Mouse (Mus musculus): ENCODE measurements around the gene Polr2g. TPM values are rescaled to one million over a fixed set of nuclear protein-coding genes. Genes with fewer than 3 reads are reported as not detected.

The Polr2g gene
- polyA plus RNA-seq, 1 experiment from 2014 or later = 147 TPM

DNA sequence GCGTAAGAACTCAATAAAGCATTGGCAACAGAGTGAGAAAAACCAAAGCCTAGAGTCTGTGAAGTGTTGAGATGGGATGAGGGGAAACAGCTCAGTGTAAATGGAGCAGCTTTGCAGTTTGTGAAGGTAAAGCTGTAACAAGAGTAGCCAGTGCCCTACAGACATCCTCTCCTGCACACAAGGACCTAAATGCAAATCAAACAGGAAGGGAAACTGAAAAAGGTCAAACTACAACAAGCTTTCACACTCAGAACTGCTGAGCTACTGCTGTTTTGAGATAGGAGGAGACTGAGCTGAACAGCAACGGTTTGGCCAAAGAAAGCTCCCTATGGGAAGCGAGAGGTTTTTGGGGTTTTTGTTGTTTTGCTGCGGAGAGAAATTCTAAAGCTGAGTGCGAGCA is 8.4 kb upstream of the Polr2g start:
- Histone ChIP-seq H3K4me1 (peaks cover 26% of the 10 kb centered on the region), H3K9me3 (replicated peaks) (no peaks in the 10 kb centered on the region), H3K27ac (replicated peaks) (no peak overlapping the region), H3K4me2 (no peak overlapping the region), H3K9ac (replicated peaks) (no peak overlapping the region), H3K4me3 (replicated peaks) (no peak overlapping the region), H3K27me3 (replicated peaks) (no peaks in the 10 kb centered on the region), H3K36me3 (peaks cover 49% of the 10 kb centered on the region)
- ATAC-seq (ENCODE audit: low FRiP score) = no peak
- 92% methylated on average over 5 of the region's 5 CpGs for WGBS

DNA sequence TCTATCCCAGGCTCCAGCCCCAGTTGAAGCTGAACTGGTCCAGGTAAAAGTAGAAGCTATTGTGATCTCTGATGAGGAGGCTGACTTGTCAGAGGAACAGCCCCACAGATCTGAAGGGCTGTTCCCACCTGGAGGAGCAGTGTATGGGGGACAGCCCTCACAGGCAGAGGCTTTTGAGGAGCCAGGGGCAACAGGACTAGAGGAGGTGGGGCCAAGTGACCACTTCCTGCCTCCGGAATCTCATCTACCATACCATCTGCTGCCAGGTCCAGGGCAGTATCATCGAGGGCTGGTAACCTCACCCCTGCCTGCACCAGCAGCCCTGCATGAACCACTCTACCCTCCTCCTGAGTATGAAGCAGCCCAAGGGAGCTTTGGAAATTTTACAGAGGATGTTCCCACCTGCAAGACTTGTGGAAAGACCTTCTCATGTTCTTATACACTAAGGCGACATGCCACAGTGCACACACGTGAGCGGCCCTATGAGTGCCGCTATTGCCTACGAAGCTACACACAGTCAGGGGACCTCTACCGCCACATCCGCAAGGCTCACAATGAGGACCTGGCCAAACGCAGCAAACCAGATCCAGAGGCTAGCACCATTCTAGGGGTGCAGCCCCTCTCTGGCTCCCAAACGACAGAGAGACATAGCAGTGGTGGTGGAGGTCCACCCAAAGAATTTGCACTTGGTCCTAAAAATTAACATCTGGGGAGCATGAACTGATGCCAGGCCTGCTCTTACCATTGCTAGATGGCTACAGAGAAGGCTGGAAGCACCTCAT is 5.7 kb upstream of the Polr2g start:
- H3K4me1 ChIP-seq = peaks cover 29% of the 10 kb centered on the region
- H3K9ac ChIP-seq (replicated peaks) = no peak overlapping the region
- 94% methylated on average over 11 of the region's 11 CpGs for WGBS

DNA sequence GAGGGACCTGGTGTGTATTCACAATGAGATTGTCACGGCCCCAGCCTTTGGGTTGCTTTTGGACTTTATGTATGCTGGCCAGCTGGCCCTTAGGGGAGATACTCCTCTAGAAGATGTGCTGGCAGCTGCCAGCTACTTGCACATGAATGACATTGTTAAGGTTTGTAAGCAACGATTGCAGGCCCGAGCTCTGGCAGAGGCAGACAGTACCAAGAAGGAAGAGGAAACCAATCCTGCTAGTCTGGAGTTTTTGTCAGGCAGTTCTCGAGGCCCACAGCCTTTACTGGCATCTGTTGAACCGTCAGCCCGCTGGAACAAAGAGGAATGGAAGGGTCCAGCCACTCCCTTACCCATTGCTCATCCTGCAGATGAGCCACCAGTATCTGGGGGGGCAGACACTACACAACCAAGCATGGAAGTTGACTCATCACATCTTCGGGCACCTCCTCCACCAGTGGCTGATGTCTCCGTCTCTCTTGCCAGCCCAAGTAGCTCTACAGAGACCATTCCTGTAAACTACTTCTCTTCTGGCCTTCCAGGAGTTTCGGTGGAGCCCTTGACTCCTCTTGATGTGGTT is 4.9 kb upstream of the Polr2g start:
- peak overlapping the region; percentile 63 for H3K4me3 ChIP-seq (replicated peaks)
- H3K27me3 ChIP-seq (replicated peaks) = no peaks in the 10 kb centered on the region
- WGBS = 92% methylated on average over 9 of the region's 9 CpGs
- peak overlapping the region; percentile 92; the same call in 1 of the 2 replicates for H3K27ac ChIP-seq (replicated peaks)
- peaks cover 26% of the 10 kb centered on the region for H3K36me3 ChIP-seq
- peaks cover 35% of the 10 kb centered on the region for H3K4me1 ChIP-seq
- no peak overlapping the region for H3K9ac ChIP-seq (replicated peaks)
- no peak for ATAC-seq (ENCODE audit: low FRiP score)
- H3K4me2 ChIP-seq = peak overlapping the region; percentile 79
- no peaks in the 10 kb centered on the region for H3K9me3 ChIP-seq (replicated peaks)

More for the DNA sequence above, 5.7 kb upstream of the Polr2g start:
- no peak overlapping the region for H3K4me2 ChIP-seq
- no peak overlapping the region for H3K4me3 ChIP-seq (replicated peaks)
- H3K27me3 ChIP-seq (replicated peaks) = no peaks in the 10 kb centered on the region
- no peaks in the 10 kb centered on the region for H3K9me3 ChIP-seq (replicated peaks)
- peaks cover 31% of the 10 kb centered on the region for H3K36me3 ChIP-seq
- no peak for ATAC-seq (ENCODE audit: low FRiP score)
- H3K27ac ChIP-seq (replicated peaks) = no peak overlapping the region

DNA sequence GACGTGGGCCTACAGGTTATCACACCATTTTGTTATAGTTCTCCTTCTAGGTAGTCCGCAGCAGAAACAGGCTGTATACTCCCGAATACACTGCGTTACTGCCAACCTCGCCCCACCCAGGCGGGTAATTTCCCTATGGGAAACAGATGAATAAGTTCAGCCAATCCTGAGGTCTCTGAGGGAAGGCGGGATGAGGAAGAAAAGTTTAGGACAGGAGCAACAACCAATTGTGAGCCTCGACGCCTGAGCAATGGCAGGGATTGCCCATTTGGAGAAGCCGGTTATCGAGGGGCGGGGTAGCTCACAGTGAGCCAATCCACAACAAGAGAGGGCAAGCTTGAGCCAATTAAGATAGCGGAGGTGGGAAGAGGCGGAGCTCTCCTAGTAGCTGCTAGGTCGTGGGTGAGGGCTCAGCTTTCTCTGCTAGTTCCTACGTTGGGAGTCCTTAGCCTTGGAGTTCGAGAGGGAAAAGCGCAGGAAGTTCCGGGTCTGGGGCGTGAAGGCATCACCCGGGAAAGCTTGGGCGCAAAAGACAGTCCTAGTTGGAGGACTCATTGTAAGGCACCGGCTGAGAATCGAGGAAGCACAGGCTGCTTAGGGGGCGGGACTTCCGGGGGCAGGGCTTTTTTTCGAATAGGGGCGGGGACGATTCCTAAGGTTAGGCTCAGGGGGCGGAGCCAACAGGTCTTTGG is 3.9 kb upstream of the Polr2g start, which contains the start of gene Zbtb3:
Gene Zbtb3 (plus strand): TSS at position 426 of the 692 bp plus-strand sequence.
- WGBS = under 1% methylated on average over 30 of the region's 30 CpGs
- H3K36me3 ChIP-seq = peaks cover 23% of the 10 kb centered on the region
- ATAC-seq (ENCODE audit: low FRiP score) = peak; percentile 97

DNA sequence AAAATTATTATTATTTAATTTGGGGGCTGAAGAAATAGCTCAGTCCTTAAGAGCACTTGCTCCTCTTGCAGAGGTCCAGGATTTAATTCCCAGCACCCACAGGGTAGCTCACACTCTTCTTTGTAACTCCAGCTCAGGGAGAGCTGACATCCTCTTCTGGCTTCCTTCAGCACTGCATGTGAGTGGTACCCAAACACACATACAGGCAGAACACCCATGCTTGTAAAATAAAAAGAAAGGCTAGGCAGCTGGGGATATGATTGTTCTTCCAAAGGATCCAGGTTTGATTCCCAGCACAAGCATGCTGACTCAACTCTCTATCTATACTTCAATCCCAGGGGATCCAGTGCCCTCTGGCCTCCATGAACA is 554 bp upstream of the Polr2g start:
- no peak for ATAC-seq (ENCODE audit: low FRiP score)
- H3K9me3 ChIP-seq (replicated peaks) = no peaks in the 10 kb centered on the region
- H3K4me3 ChIP-seq (replicated peaks) = no peak overlapping the region; the same call in 1 of the 2 replicates
- no peak overlapping the region for H3K9ac ChIP-seq (replicated peaks)
- peaks cover 35% of the 10 kb centered on the region for H3K4me1 ChIP-seq
- peak overlapping the region; percentile 84 for H3K4me2 ChIP-seq
- H3K36me3 ChIP-seq = peaks cover 15% of the 10 kb centered on the region
- H3K27ac ChIP-seq (replicated peaks) = peak overlapping the region; percentile 62
- no peaks in the 10 kb centered on the region for H3K27me3 ChIP-seq (replicated peaks)

More for the DNA sequence above, 3.9 kb upstream of the Polr2g start, which contains the start of gene Zbtb3:
- Histone ChIP-seq H3K27ac (replicated peaks) (peak within 1 kb of the TSS; percentile 92), H3K9me3 (replicated peaks) (no peaks in the 10 kb centered on the region), H3K27me3 (replicated peaks) (no peaks in the 10 kb centered on the region), H3K4me3 (replicated peaks) (peak within 1 kb of the TSS; percentile 63), H3K4me2 (peak within 1 kb of the TSS; percentile 79), H3K9ac (replicated peaks) (peak within 1 kb of the TSS; percentile 50), H3K4me1 (peaks cover 42% of the 10 kb centered on the region)

DNA sequence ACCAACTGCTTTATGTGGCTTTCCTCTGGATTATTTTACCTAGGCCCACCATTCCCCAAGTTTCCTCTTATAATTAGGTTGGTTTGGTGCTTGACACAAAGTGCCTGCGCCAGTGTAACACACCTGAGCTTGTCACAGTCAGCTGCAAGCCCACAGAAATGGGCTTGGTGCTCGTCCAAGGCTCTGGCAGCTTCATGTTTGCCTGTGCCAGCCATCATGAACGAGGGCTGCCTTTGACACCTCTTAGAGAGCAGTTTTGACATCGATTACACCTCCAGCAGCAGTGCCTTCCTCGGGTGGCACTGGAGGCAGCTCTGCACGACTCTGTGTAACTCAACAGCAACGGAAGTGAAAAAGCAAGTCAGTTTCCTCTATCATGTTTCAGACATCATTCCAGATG is 8.2 kb downstream of the Polr2g start:
- Histone ChIP-seq H3K27me3 (replicated peaks) (no peaks in the 10 kb centered on the region), H3K4me1 (peaks cover 12% of the 10 kb centered on the region), H3K9ac (replicated peaks) (no peak overlapping the region), H3K27ac (replicated peaks) (no peak overlapping the region), H3K9me3 (replicated peaks) (no peaks in the 10 kb centered on the region), H3K36me3 (peaks cover 36% of the 10 kb centered on the region), H3K4me3 (replicated peaks) (no peak overlapping the region), H3K4me2 (no peak overlapping the region)
- ATAC-seq (ENCODE audit: low FRiP score) = no peak
- WGBS = 81% methylated on average over 7 of the region's 7 CpGs

DNA sequence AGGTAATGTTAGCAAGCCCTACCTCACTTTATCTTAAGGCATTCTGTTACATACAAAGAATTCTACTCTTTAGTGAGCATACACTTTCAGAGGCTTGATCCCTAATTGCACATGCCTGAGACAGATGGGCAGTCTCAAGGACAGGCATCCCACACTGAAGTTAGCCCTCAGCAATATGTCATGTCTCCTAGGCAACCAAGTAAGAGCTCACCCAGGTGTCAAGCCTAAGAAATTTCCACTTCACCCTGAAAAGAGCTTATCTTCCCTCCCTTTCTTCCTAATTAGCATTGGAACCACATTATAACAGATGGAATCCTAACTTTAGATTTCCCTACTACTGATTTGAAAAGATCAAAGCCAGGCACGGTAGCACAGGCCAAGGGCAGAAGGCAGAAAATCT is 9.2 kb downstream of the Polr2g start:
- Histone ChIP-seq H3K4me2 (no peak overlapping the region), H3K9me3 (replicated peaks) (no peaks in the 10 kb centered on the region), H3K27me3 (replicated peaks) (no peaks in the 10 kb centered on the region), H3K27ac (replicated peaks) (no peak overlapping the region), H3K4me3 (replicated peaks) (no peak overlapping the region), H3K9ac (replicated peaks) (no peak overlapping the region), H3K4me1 (peaks cover 18% of the 10 kb centered on the region), H3K36me3 (peaks cover 26% of the 10 kb centered on the region)
- no peak for ATAC-seq (ENCODE audit: low FRiP score)
- WGBS = 69% methylated on average over 1 of the region's 1 CpGs

DNA sequence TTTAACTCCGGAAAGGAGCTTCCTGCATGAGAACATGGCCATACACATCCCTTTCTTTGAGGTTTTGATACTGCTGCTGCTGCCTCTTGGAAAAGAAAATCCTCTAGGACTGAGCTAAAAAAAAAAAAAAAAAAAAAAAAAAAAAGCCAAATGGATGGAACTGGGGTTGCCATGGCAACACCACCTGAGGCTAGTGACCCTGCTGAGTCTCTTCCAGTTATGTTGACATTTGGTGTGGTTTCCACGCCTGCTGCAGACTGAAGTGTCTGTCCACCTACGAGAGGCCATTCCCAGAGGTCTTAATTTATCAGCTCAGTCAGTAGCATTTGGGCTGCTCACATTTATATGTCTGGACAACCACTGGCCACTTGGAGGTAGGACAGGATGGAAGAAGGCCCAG is 9.9 kb downstream of the Polr2g start:
- Histone ChIP-seq H3K9ac (replicated peaks) (no peak overlapping the region), H3K4me3 (replicated peaks) (no peak overlapping the region), H3K4me1 (peaks cover 18% of the 10 kb centered on the region), H3K27ac (replicated peaks) (no peak overlapping the region), H3K36me3 (peaks cover 21% of the 10 kb centered on the region), H3K9me3 (replicated peaks) (no peaks in the 10 kb centered on the region), H3K4me2 (no peak overlapping the region), H3K27me3 (replicated peaks) (no peaks in the 10 kb centered on the region)
- WGBS = 22% methylated on average over 3 of the region's 3 CpGs
- no peak for ATAC-seq (ENCODE audit: low FRiP score)

DNA sequence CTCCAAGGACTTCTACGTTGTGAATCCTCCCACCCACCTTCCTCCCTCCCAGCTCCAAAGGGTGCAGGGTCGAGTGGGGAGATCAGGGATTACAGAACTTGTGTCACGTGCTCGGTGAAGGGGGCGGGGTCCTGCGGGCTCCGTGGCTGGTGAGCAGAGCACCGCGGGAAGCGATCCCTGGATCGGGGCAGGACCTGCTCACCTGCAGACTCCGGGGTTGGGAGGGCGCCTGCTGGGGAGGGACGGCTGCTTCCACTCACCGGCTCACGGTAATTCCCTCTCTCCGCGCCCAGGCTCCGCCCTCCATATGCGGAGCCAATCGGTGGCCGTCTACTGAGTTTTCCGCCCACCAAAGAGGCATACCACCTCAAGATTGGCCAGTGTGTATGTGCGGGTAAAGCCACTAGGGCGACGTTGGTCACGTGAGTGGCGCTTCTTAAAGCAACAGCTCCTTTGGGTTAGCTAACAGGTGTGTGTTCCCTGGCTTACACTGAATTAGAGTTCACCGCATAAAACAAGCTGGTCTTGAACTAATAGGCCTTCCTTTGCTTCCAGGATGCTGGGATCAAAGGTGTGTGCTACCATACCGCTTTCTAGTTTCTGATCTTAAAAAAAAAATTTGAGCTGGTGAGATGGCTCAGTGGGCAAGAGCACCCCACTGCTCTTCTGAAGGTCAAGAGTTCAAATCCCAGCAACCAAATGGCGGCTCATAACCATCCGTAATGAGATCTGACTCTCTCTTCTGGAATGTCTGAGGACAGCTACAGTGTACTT is 12.2 kb downstream of the Polr2g start, which contains the start of gene Taf6l:
Gene Taf6l (minus strand): TSS at position 410 of the 774 bp plus-strand sequence.
- H3K4me3 ChIP-seq (replicated peaks) = peak within 1 kb of the TSS; percentile 74
- H3K36me3 ChIP-seq = peaks cover 31% of the 10 kb centered on the region
- H3K4me2 ChIP-seq = peak within 1 kb of the TSS; percentile 71
- ATAC-seq (ENCODE audit: low FRiP score) = peak; percentile 99
- H3K9me3 ChIP-seq (replicated peaks) = no peaks in the 10 kb centered on the region
- peak within 1 kb of the TSS; percentile 87 for H3K27ac ChIP-seq (replicated peaks)
- under 1% methylated on average over 31 of the region's 32 CpGs for WGBS
- H3K9ac ChIP-seq (replicated peaks) = peak within 1 kb of the TSS; percentile 69
- no peaks in the 10 kb centered on the region for H3K27me3 ChIP-seq (replicated peaks)
- peaks cover 18% of the 10 kb centered on the region for H3K4me1 ChIP-seq

DNA sequence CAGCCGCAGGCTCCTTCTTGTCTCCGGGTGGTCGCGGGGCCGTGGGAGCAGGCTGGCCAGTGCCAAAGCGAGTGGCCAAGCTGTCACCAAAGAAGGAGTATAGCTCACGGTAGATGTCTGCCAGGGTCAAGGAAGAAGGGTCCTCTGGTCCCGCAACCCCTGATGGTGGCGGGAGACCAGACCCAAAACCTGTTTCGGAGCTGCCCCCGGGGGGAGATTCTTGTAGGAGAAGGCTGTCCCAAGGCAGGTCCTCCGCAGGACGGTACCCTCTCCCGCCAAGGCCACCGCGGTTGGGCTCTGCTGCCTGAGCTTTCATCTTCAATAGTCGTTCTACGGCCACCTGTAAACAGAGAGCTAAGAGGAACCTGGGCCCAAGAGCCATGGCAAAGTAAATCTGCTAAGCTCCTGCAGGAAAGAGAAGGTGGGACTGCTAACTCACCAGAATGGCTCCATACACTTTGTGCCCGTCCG is 23.4 kb downstream of the Polr2g start:
- H3K27ac ChIP-seq (replicated peaks) = peak overlapping the region; percentile 100
- peak overlapping the region; percentile 84 for H3K4me2 ChIP-seq
- H3K9ac ChIP-seq (replicated peaks) = peak overlapping the region; percentile 91
- no peaks in the 10 kb centered on the region for H3K9me3 ChIP-seq (replicated peaks)
- H3K27me3 ChIP-seq (replicated peaks) = no peaks in the 10 kb centered on the region
- peak overlapping the region; percentile 74 for H3K4me3 ChIP-seq (replicated peaks)
- H3K36me3 ChIP-seq = peaks cover 33% of the 10 kb centered on the region
- 4% methylated on average over 20 of the region's 20 CpGs for WGBS
- ATAC-seq (ENCODE audit: low FRiP score) = peak; percentile 0; the same call in 1 of the 2 replicates
- peaks cover 46% of the 10 kb centered on the region for H3K4me1 ChIP-seq
